In the genomic region with DNA sequence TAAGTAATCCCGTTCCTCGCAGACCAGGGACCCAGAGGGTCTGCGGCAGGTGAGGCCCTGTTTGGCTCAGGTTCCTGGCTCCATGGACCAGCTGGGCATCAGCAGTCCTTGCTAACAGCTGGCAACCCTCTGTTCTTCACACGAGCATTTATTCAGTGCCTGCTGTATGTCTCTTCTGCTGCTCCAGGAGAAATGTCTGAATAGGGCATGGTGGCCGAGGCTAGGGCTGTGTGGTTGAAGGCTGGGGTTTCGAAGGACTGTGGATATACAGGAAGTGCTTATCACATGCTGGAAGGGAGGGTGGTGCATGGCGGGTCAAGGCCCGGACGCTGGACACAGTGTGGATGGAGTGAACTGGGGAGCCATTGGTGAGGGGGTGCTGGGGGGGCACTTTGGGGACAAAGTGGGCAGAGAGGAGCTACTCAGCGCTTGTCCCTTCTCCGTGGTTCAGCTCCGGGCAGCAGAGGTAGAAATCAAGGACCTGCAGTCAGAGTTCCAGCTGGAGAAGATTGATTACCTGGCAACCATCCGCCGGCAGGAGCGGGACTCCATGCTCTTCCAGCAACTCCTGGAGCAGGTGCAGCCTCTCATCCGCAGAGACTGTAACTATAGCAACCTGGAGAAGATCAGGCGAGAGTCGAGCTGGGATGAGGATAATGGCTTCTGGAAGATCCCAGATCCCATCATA, we compare ENCODE assay signal across 12 mouse cellular contexts. TPM values are rescaled to one million over a fixed set of nuclear protein-coding genes. Genes with fewer than 3 reads are reported as not detected.
DNase-seq lines count a peak whose midpoint lies in the region; ATAC-seq and TF ChIP-seq lines count a peak whose summit lies in the region.
"Had no signal": no experiment of that assay in that cellular context is flagged by ENCODE, and none has a peak within 500 bp of the region (broad histone marks: within the 10 kb centered on the region; RNA-seq: fewer than 3 reads in every experiment).

No protein-coding gene starts in this region.

- ATAC-seq in hindbrain, embryonic 12.5 days (ENCODE audit: low FRiP score): peak; percentile 89
- peak; percentile 74; the same call in 1 of the 2 replicates for ATAC-seq in midbrain, postnatal 0 days (ENCODE audit: low FRiP score)

- H3K4me2 ChIP-seq in hindbrain, embryonic 12.5 days (replicated peaks): no peak overlapping the region
- 0 out of 2 replicates have a peak overlapping the region, but pooled peaks have one; percentile 3 for H3K4me2 ChIP-seq in midbrain, postnatal 0 days (ENCODE audit: low read depth, low read length, poor library complexity, severe bottlenecking)
- H3K4me2 ChIP-seq: embryonic facial prominence, embryonic 13.5 days had no signal

- DNase-seq in layer of hippocampus, adult 2 months (ENCODE audit: low spot score in 2 of 2): no peak
- no peak for DNase-seq in layer of hippocampus, postnatal 14 days (ENCODE audit: low spot score in 2 of 2)
- DNase-seq in brain, embryonic 18.5 days (ENCODE audit: low read depth, low spot score): peak; percentile 39
- DNase-seq in midbrain, postnatal 0 days (ENCODE audit: low spot score): peak; percentile 85
- no peak for DNase-seq in left cerebral cortex, adult 11 months (ENCODE audit: low spot score)
- no peak for DNase-seq in limb, embryonic 10.5 days (ENCODE audit: low spot score)
- no peak for DNase-seq in cerebellum, adult 11 months
- DNase-seq: heart, postnatal 36 days; layer of hippocampus, adult 9-11 months; right cerebral cortex, postnatal 4 days had no signal

- H3K9me3 ChIP-seq in hindbrain, embryonic 12.5 days (replicated peaks): no peaks in the 10 kb centered on the region
- no peaks in the 10 kb centered on the region for H3K9me3 ChIP-seq in midbrain, postnatal 0 days (ENCODE audit: low read length)
- no peaks in the 10 kb centered on the region for H3K9me3 ChIP-seq in limb, embryonic 10.5 days (replicated peaks)
- H3K9me3 ChIP-seq: embryonic facial prominence, embryonic 13.5 days had no signal

- TF ChIP-seq CTCF in layer of hippocampus, adult 2 months (conservative IDR thresholded peaks at IDR 0.05): no peak
- no peak for TF ChIP-seq CTCF in midbrain, postnatal 0 days (IDR thresholded peaks at IDR 0.05)

- 67% methylated on average over 18 of the region's 18 CpGs for WGBS in hindbrain, embryonic 12.5 days
- 65% methylated on average over 18 of the region's 18 CpGs for WGBS in midbrain, postnatal 0 days
- WGBS in limb, embryonic 10.5 days: 84% methylated on average over 18 of the region's 18 CpGs

- H3K36me3 ChIP-seq in hindbrain, embryonic 12.5 days: no peaks in the 10 kb centered on the region
- H3K36me3 ChIP-seq in midbrain, postnatal 0 days (ENCODE audit: insufficient read depth, low read length): no peaks in the 10 kb centered on the region
- H3K36me3 ChIP-seq in limb, embryonic 10.5 days: no peaks in the 10 kb centered on the region
- H3K36me3 ChIP-seq: embryonic facial prominence, embryonic 13.5 days had no signal

- peaks cover 2% of the 10 kb centered on the region; the same call in 1 of the 2 replicates for H3K4me1 ChIP-seq in hindbrain, embryonic 12.5 days
- no peaks in the 10 kb centered on the region for H3K4me1 ChIP-seq in midbrain, postnatal 0 days (ENCODE audit: insufficient read depth, low read length)
- peaks cover 6% of the 10 kb centered on the region; the same call in 1 of the 2 replicates for H3K4me1 ChIP-seq in limb, embryonic 10.5 days
- H3K4me1 ChIP-seq: embryonic facial prominence, embryonic 13.5 days had no signal

- H3K27me3 ChIP-seq in hindbrain, embryonic 12.5 days: no peaks in the 10 kb centered on the region
- no peaks in the 10 kb centered on the region for H3K27me3 ChIP-seq in midbrain, postnatal 0 days (ENCODE audit: insufficient read depth, low read length)
- no peaks in the 10 kb centered on the region for H3K27me3 ChIP-seq in limb, embryonic 10.5 days (ENCODE audit: low read depth, poor library complexity, severe bottlenecking)
- H3K27me3 ChIP-seq: embryonic facial prominence, embryonic 13.5 days had no signal

- H3K4me3 ChIP-seq in layer of hippocampus, adult 2 months: no peak overlapping the region
- H3K4me3 ChIP-seq in hindbrain, embryonic 12.5 days: no peak overlapping the region
- H3K4me3 ChIP-seq in midbrain, postnatal 0 days (ENCODE audit: low read depth, low read length): no peak overlapping the region
- no peak overlapping the region for H3K4me3 ChIP-seq in limb, embryonic 10.5 days
- H3K4me3 ChIP-seq: embryonic facial prominence, embryonic 13.5 days had no signal

- no peak overlapping the region for H3K9ac ChIP-seq in hindbrain, embryonic 12.5 days
- 0 out of 2 replicates have a peak overlapping the region, but pooled peaks have one; percentile 24 for H3K9ac ChIP-seq in midbrain, postnatal 0 days (replicated peaks; ENCODE audit: low read length, poor library complexity, severe bottlenecking)
- H3K9ac ChIP-seq: embryonic facial prominence, embryonic 13.5 days had no signal

- H3K27ac ChIP-seq in layer of hippocampus, adult 2 months: peak overlapping the region; percentile 48
- peak overlapping the region; percentile 86 for H3K27ac ChIP-seq in hindbrain, embryonic 12.5 days
- peak overlapping the region; percentile 77 for H3K27ac ChIP-seq in midbrain, postnatal 0 days (ENCODE audit: low read depth, low read length)
- H3K27ac ChIP-seq in limb, embryonic 10.5 days: no peak overlapping the region
- H3K27ac ChIP-seq: embryonic facial prominence, embryonic 13.5 days had no signal

RNA-seq across cellular contexts. Expression of a gene that starts 11.1 kb away (rescaled TPM):
- 10 to 100 TPM; 93.1 to 93.5 TPM for total RNA-seq in layer of hippocampus, adult 2 months (2021)
- 100 to 1,000 TPM in 1 of 2 experiments, 10 to 100 TPM in 1; 96.5 to 102 TPM for total RNA-seq in layer of hippocampus, postnatal 14 days (2021)
- 243 and 250 TPM in 2 replicates for polyA plus RNA-seq in hindbrain, embryonic 12.5 days (2016; fragmentation: Nextera tagmentation; extraction: Ambion mirVana)
- 203 and 215 TPM in 2 replicates for total RNA-seq in midbrain, postnatal 0 days (2014; rRNA removed)
- 207 and 220 TPM in 2 replicates for polyA plus RNA-seq in midbrain, postnatal 0 days (2015; fragmentation: Nextera tagmentation; extraction: Ambion mirVana)
- polyA plus RNA-seq in limb, embryonic 10.5 days (2016; fragmentation: Nextera tagmentation; extraction: Ambion mirVana): 311 and 314 TPM in 2 replicates

RNA-seq across cellular contexts. Expression of a gene that starts 32.7 kb away (rescaled TPM):
- total RNA-seq in layer of hippocampus, adult 2 months (2021): 100 to 1,000 TPM; 245 to 254 TPM
- total RNA-seq in layer of hippocampus, postnatal 14 days (2021): 100 to 1,000 TPM; 162 to 169 TPM
- 79.8 and 81.0 TPM in 2 replicates for polyA plus RNA-seq in hindbrain, embryonic 12.5 days (2016; fragmentation: Nextera tagmentation; extraction: Ambion mirVana)
- total RNA-seq in midbrain, postnatal 0 days (2014; rRNA removed): 255 and 261 TPM in 2 replicates
- polyA plus RNA-seq in midbrain, postnatal 0 days (2015; fragmentation: Nextera tagmentation; extraction: Ambion mirVana): 149 and 150 TPM in 2 replicates
- 23.9 and 32.8 TPM in 2 replicates for polyA plus RNA-seq in limb, embryonic 10.5 days (2016; fragmentation: Nextera tagmentation; extraction: Ambion mirVana)

RNA-seq across cellular contexts. Expression of a gene that starts 43.2 kb away (rescaled TPM):
- 10 to 100 TPM; 22.0 to 22.3 TPM for total RNA-seq in layer of hippocampus, adult 2 months (2021)
- 10 to 100 TPM; 14.6 to 15.0 TPM for total RNA-seq in layer of hippocampus, postnatal 14 days (2021)
- polyA plus RNA-seq in hindbrain, embryonic 12.5 days (2016; fragmentation: Nextera tagmentation; extraction: Ambion mirVana): 1.4 and 1.5 TPM in 2 replicates
- 3.3 and 5.0 TPM in 2 replicates for total RNA-seq in midbrain, postnatal 0 days (2014; rRNA removed)
- 6.0 and 6.3 TPM in 2 replicates for polyA plus RNA-seq in midbrain, postnatal 0 days (2015; fragmentation: Nextera tagmentation; extraction: Ambion mirVana)
- polyA plus RNA-seq in limb, embryonic 10.5 days (2016; fragmentation: Nextera tagmentation; extraction: Ambion mirVana): 0.20 and 0.99 TPM in 2 replicates

RNA-seq across cellular contexts. Expression of a gene that starts 43.2 kb away (rescaled TPM):
- total RNA-seq in layer of hippocampus, adult 2 months (2021): 10 to 100 TPM; 49.1 to 52.7 TPM
- 10 to 100 TPM; 27.6 to 31.0 TPM for total RNA-seq in layer of hippocampus, postnatal 14 days (2021)
- polyA plus RNA-seq in hindbrain, embryonic 12.5 days (2016; fragmentation: Nextera tagmentation; extraction: Ambion mirVana): 5.3 and 5.4 TPM in 2 replicates
- total RNA-seq in midbrain, postnatal 0 days (2014; rRNA removed): 23.8 and 29.8 TPM in 2 replicates
- 18.4 and 19.2 TPM in 2 replicates for polyA plus RNA-seq in midbrain, postnatal 0 days (2015; fragmentation: Nextera tagmentation; extraction: Ambion mirVana)
- polyA plus RNA-seq in limb, embryonic 10.5 days (2016; fragmentation: Nextera tagmentation; extraction: Ambion mirVana): 2.0 and 3.5 TPM in 2 replicates
- total RNA-seq: heart, postnatal 36 days had no signal

Comparison
In these comparisons a context has a peak if more than half of its experiments do, and no peak if none do; other contexts are left out.
1. DNase-seq: peak in brain, embryonic 18.5 days (single experiment) and midbrain, postnatal 0 days (single experiment); none in layer of hippocampus, adult 2 months (0 of 2), layer of hippocampus, postnatal 14 days (0 of 2), left cerebral cortex, adult 11 months (single experiment), limb, embryonic 10.5 days (single experiment) and cerebellum, adult 11 months (single experiment).